In the genomic region with DNA sequence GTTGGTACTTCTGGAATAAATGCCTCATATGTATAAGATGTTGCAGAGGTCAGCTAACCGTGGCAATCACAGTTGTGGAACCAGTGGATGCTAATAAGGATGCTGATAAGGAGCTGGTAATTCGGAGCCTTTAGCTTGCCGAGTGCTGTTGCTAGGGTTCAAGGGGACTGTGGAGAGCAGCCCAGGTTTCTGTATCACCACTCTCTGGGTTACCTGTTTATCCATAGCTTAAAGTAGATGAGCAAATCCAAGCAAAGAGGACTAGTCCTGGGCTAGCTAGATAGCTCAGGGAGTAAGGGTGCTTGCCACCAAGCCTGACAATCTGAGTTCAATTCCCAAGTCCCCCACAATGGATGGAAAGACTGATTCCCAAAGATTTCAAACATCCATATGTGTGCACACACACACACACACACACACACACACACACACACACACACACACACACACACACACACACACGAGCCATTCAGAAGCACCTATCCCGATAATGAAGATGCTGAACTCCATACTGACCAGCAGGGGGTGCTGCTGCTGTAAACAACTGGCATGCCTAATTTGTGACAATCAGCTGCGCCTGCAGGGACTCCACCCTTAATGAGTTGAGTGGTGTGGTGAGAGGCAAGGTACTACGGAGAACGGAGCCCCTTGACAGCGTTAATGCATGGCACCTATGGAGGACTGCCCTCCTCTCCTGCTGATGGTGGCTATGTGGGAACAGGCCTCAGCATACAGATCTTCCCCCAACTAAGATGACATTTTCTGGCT, we compare ENCODE assay signal across 9 mouse cellular contexts.
A peak's percentile ranks its signal among the peaks of the same experiment; 100 is the strongest.
DNase-seq lines count a peak whose midpoint lies in the region; ATAC-seq and TF ChIP-seq lines count a peak whose summit lies in the region.
"Had no signal": no experiment of that assay in that cellular context is flagged by ENCODE, and none has a peak within 500 bp of the region (broad histone marks: within the 10 kb centered on the region; RNA-seq: fewer than 3 reads in every experiment).

No protein-coding gene starts in this region.

- no peak for TF ChIP-seq POLR2A in spleen, adult 2 months (IDR thresholded peaks at IDR 0.05; ENCODE audit: low read depth, low read length)

- TF ChIP-seq CTCF in spleen, adult 2 months (IDR thresholded peaks at IDR 0.05; ENCODE audit: extremely low read depth, insufficient read depth, insufficient read length, insufficient replicate concordance), result peak; percentile 40; the same call in 1 of the 2 replicates

- no peaks in the 10 kb centered on the region for H3K27me3 ChIP-seq in spleen, adult 2 months (ENCODE audit: control insufficient read depth, insufficient read depth, low read length)
- H3K27me3 ChIP-seq in forebrain, embryonic 15.5 days, result no peaks in the 10 kb centered on the region
- no peaks in the 10 kb centered on the region for H3K27me3 ChIP-seq in liver, embryonic 11.5 days (replicated peaks; ENCODE audit: control insufficient read depth, insufficient read depth, low read length)
- H3K27me3 ChIP-seq in neural tube, embryonic 12.5 days (replicated peaks), result no peaks in the 10 kb centered on the region

- no peak overlapping the region for H3K27ac ChIP-seq in spleen, adult 2 months (ENCODE audit: insufficient read depth, low read length)
- H3K27ac ChIP-seq in forebrain, embryonic 15.5 days (replicated peaks), result no peak overlapping the region
- no peak overlapping the region for H3K27ac ChIP-seq in liver, embryonic 11.5 days (ENCODE audit: low read depth, low read length)
- H3K27ac ChIP-seq in neural tube, embryonic 12.5 days, result no peak overlapping the region

- ATAC-seq in forebrain, embryonic 15.5 days (replicated peaks), result peak; percentile 73; the same call in 1 of the 2 replicates
- no peak for ATAC-seq in liver, embryonic 11.5 days (replicated peaks; ENCODE audit: low FRiP score)
- ATAC-seq in neural tube, embryonic 12.5 days (ENCODE audit: low FRiP score, low read depth), result peak; percentile 63

- no peaks in the 10 kb centered on the region; the same call in 1 of the 2 replicates for H3K4me1 ChIP-seq in spleen, adult 2 months (ENCODE audit: control insufficient read depth, insufficient read depth, insufficient read length)
- H3K4me1 ChIP-seq in forebrain, embryonic 15.5 days, result no peaks in the 10 kb centered on the region
- no peaks in the 10 kb centered on the region for H3K4me1 ChIP-seq in liver, embryonic 11.5 days (replicated peaks; ENCODE audit: control insufficient read depth, insufficient read depth, low read length)
- no peaks in the 10 kb centered on the region for H3K4me1 ChIP-seq in neural tube, embryonic 12.5 days

- H3K9me3 ChIP-seq in forebrain, embryonic 15.5 days, result no peaks in the 10 kb centered on the region
- 0 out of 2 replicates have a peak, but pooled peaks cover 3% of the 10 kb centered on the region for H3K9me3 ChIP-seq in liver, embryonic 11.5 days (ENCODE audit: control insufficient read depth, low read length)
- H3K9me3 ChIP-seq in neural tube, embryonic 12.5 days, result peaks cover 7% of the 10 kb centered on the region; the same call in 1 of the 2 replicates

- no peaks in the 10 kb centered on the region for H3K36me3 ChIP-seq in spleen, adult 2 months (ENCODE audit: control insufficient read depth, insufficient read depth, low read length)
- peaks cover 33% of the 10 kb centered on the region for H3K36me3 ChIP-seq in forebrain, embryonic 15.5 days
- no peaks in the 10 kb centered on the region for H3K36me3 ChIP-seq in liver, embryonic 11.5 days (ENCODE audit: control insufficient read depth, insufficient read depth, low read length)
- H3K36me3 ChIP-seq in neural tube, embryonic 12.5 days, result peaks cover 21% of the 10 kb centered on the region

- H3K4me2 ChIP-seq in forebrain, embryonic 15.5 days (replicated peaks), result no peak overlapping the region
- H3K4me2 ChIP-seq in liver, embryonic 11.5 days, result no peak overlapping the region
- H3K4me2 ChIP-seq in neural tube, embryonic 12.5 days (replicated peaks), result no peak overlapping the region

- WGBS in spleen, adult 2 months, result 41% methylated on average over 9 of the region's 9 CpGs
- whole genome bisulfite sequencing in forebrain, embryonic 15.5 days, result 30% methylated on average over 9 of the region's 9 CpGs
- WGBS in liver, embryonic 11.5 days, result 31% methylated on average over 9 of the region's 9 CpGs
- WGBS in neural tube, embryonic 12.5 days, result 31% methylated on average over 9 of the region's 9 CpGs

- no peak overlapping the region for H3K9ac ChIP-seq in forebrain, embryonic 15.5 days (replicated peaks)
- no peak overlapping the region for H3K9ac ChIP-seq in liver, embryonic 11.5 days (ENCODE audit: low read depth, low read length)
- no peak overlapping the region for H3K9ac ChIP-seq in neural tube, embryonic 12.5 days

- H3K4me3 ChIP-seq in spleen, adult 2 months (ENCODE audit: extremely low read depth, insufficient read depth, insufficient read length), result no peak overlapping the region
- H3K4me3 ChIP-seq in forebrain, embryonic 15.5 days, result no peak overlapping the region
- no peak overlapping the region for H3K4me3 ChIP-seq in liver, embryonic 11.5 days (ENCODE audit: low read depth, low read length)
- H3K4me3 ChIP-seq in neural tube, embryonic 12.5 days, result no peak overlapping the region
- H3K4me3 ChIP-seq: erythroblast, embryonic 14.5 days had no signal

- peak; percentile 7 to 11 for DNase-seq in spleen, adult 2 months (ENCODE audit: low read depth in 1 of 2, low spot score in 2 of 2)
- DNase-seq in spleen, adult 12 weeks (ENCODE audit: low spot score), result no peak
- DNase-seq in c-Kit-positive CD71-positive TER-119-negative erythroid progenitor cells, embryonic 14.5 days (ENCODE audit: low read depth), result peak; percentile 29
- peak; percentile 22 for DNase-seq in hindlimb bud, embryonic 11.5 days (ENCODE audit: extremely low spot score, low read depth, low spot score)
- DNase-seq in liver, embryonic 11.5 days (ENCODE audit: low spot score), result peak; percentile 42
- peak; percentile 14 to 16 for DNase-seq in thymus, postnatal 36 days
